Mouse (Mus musculus) megakaryocyte, embryonic 14.5 days (primary cell): ENCODE data around the gene Zdhhc20.

Experiments used
- FLI1 ChIP-seq: IDR thresholded peaks from 2 replicates; pipeline ENCODE4 v1.6.1; 2012; ENCODE audit warnings: low read length, inconsistent platforms, mixed read lengths
- GATA1 ChIP-seq: IDR thresholded peaks from 3 replicates; pipeline ENCODE4 v1.6.1; 2012; ENCODE audit warnings: mixed read lengths, low read length, inconsistent platforms, borderline replicate concordance

GRCm38 (mm10) chr14:57803731-57804130 lies 86.3 kb downstream of the Zdhhc20 start:
- TF ChIP-seq FLI1, result no peak
- no peak for TF ChIP-seq GATA1
